Comparison of ENCODE assay signal across 8 mouse cellular contexts in the genomic region with DNA sequence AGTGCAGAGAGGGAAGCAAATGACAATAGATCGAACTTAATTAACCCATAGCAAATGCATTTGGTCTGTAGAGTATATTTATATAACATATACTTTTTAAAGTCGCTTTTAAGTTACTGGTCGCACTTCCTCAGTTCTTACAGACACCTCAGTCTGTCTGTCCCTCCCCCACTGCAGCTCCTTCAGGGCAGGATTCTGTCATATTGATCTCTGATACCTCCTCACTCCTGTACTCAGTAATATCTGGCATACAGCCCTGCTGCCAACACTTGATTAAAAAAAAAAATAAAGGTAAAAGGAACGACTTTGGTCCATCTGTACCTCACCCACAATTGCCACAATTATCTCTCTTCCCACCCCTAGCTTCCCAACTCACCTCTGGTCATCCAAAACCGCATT. TPM values are rescaled to one million over a fixed set of nuclear protein-coding genes. Genes with fewer than 3 reads are reported as not detected.
DNase-seq lines count a peak whose midpoint lies in the region; ATAC-seq and TF ChIP-seq lines count a peak whose summit lies in the region.

No protein-coding gene starts in this region.

- no peaks in the 10 kb centered on the region for H3K27me3 ChIP-seq in kidney, adult 2 months (replicated peaks; ENCODE audit: control insufficient read depth, insufficient read depth, low read length)
- 0 out of 2 replicates have a peak, but pooled peaks cover 8% of the 10 kb centered on the region for H3K27me3 ChIP-seq in hindbrain, embryonic 13.5 days
- no peaks in the 10 kb centered on the region for H3K27me3 ChIP-seq in midbrain, embryonic 12.5 days

- no peak for TF ChIP-seq CTCF in kidney, adult 2 months (conservative IDR thresholded peaks at IDR 0.05; ENCODE audit: insufficient read depth, insufficient read length, low read depth, low read length)
- no peak for TF ChIP-seq CTCF in bone marrow macrophage, adult 2 months (IDR thresholded peaks at IDR 0.05; ENCODE audit: low read depth, low read length)

- peak overlapping the region; percentile 71 for H3K4me2 ChIP-seq in hindbrain, embryonic 13.5 days
- H3K4me2 ChIP-seq in midbrain, embryonic 12.5 days (replicated peaks), result peak overlapping the region; percentile 70

- H3K36me3 ChIP-seq in kidney, adult 2 months (ENCODE audit: control insufficient read depth, insufficient read depth, low read length), result no peaks in the 10 kb centered on the region; the same call in 1 of the 2 replicates
- H3K36me3 ChIP-seq in hindbrain, embryonic 13.5 days, result peaks cover 39% of the 10 kb centered on the region
- H3K36me3 ChIP-seq in midbrain, embryonic 12.5 days, result peaks cover 32% of the 10 kb centered on the region

- peaks cover 11% of the 10 kb centered on the region; the same call in 1 of the 2 replicates for H3K4me1 ChIP-seq in kidney, adult 2 months (ENCODE audit: control insufficient read depth, insufficient read depth, low read length)
- H3K4me1 ChIP-seq in bone marrow macrophage, adult 2 months (ENCODE audit: control insufficient read depth, insufficient read depth, low read length), result peaks cover 20% of the 10 kb centered on the region
- H3K4me1 ChIP-seq in hindbrain, embryonic 13.5 days (replicated peaks), result peaks cover 21% of the 10 kb centered on the region
- H3K4me1 ChIP-seq in midbrain, embryonic 12.5 days, result peaks cover 12% of the 10 kb centered on the region

- no peak for DNase-seq in kidney, adult 2 months
- no peak for DNase-seq in kidney, postnatal 25 days
- no peak for DNase-seq in right cerebral cortex, adult 18-20 months
- no peak for DNase-seq in urinary bladder, postnatal 25 days (ENCODE audit: low spot score)

- peak overlapping the region; percentile 97 for H3K4me3 ChIP-seq in kidney, adult 2 months (ENCODE audit: insufficient read depth, low read depth, low read length)
- H3K4me3 ChIP-seq in bone marrow macrophage, adult 2 months (ENCODE audit: insufficient read depth, low read length), result peak overlapping the region; percentile 79
- peak overlapping the region; percentile 47 for H3K4me3 ChIP-seq in hindbrain, embryonic 13.5 days
- peak overlapping the region; percentile 46 for H3K4me3 ChIP-seq in midbrain, embryonic 12.5 days

- ATAC-seq in hindbrain, embryonic 13.5 days (ENCODE audit: low FRiP score), result no peak
- no peak for ATAC-seq in midbrain, embryonic 12.5 days (ENCODE audit: low FRiP score, low read depth)
- ATAC-seq in erythroid progenitor cell, adult 5-6 weeks (replicated peaks; ENCODE audit: low FRiP score, poor library complexity, severe bottlenecking), result no peak

- H3K9ac ChIP-seq in hindbrain, embryonic 13.5 days, result peak overlapping the region; percentile 77
- H3K9ac ChIP-seq in midbrain, embryonic 12.5 days (replicated peaks), result peak overlapping the region; percentile 63; the same call in 1 of the 2 replicates

- H3K9me3 ChIP-seq in hindbrain, embryonic 13.5 days, result no peaks in the 10 kb centered on the region
- H3K9me3 ChIP-seq in midbrain, embryonic 12.5 days, result no peaks in the 10 kb centered on the region

- H3K27ac ChIP-seq in kidney, adult 2 months (ENCODE audit: insufficient read depth, low read depth, low read length), result no peak overlapping the region
- H3K27ac ChIP-seq in bone marrow macrophage, adult 2 months (ENCODE audit: insufficient read depth, low read depth, low read length), result no peak overlapping the region
- H3K27ac ChIP-seq in hindbrain, embryonic 13.5 days, result no peak overlapping the region
- no peak overlapping the region for H3K27ac ChIP-seq in midbrain, embryonic 12.5 days (replicated peaks)

- no peak for TF ChIP-seq POLR2A in kidney, adult 2 months (IDR thresholded peaks at IDR 0.05; ENCODE audit: low read depth, low read length)
- TF ChIP-seq POLR2A in bone marrow macrophage, adult 2 months (IDR thresholded peaks at IDR 0.05; ENCODE audit: borderline replicate concordance, low read depth, low read length), result no peak

- WGBS in kidney, adult 2 months, result 53% methylated on average over 5 of the region's 5 CpGs
- WGBS in hindbrain, embryonic 13.5 days, result 39% methylated on average over 5 of the region's 5 CpGs
- WGBS in midbrain, embryonic 12.5 days, result 37% methylated on average over 5 of the region's 5 CpGs

RNA-seq across cellular contexts. Expression of a gene that starts 0.8 kb away (rescaled TPM):
- 21.9 and 24.9 TPM in 2 replicates for polyA plus RNA-seq in kidney, adult 2 months (2012; rRNA removed)
- 19.3 and 21.9 TPM in 2 replicates for polyA plus RNA-seq in bone marrow macrophage, adult 2 months (2012; ENCODE audit: insufficient read depth, insufficient read length, missing spikeins)
- polyA plus RNA-seq in hindbrain, embryonic 13.5 days (2015; fragmentation: Nextera tagmentation; extraction: Ambion mirVana), result 15.7 and 20.4 TPM in 2 replicates
- polyA plus RNA-seq in midbrain, embryonic 12.5 days (2016; fragmentation: Nextera tagmentation; extraction: Ambion mirVana), result 6.4 and 6.7 TPM in 2 replicates
- 11.7 and 19.8 TPM in 2 replicates for total RNA-seq in erythroid progenitor cell, adult 5-6 weeks (2015; ENCODE audit: low replicate concordance)
- total RNA-seq in erythroid progenitor cell, adult 5-6 weeks (2017; ENCODE audit: low replicate concordance), result 3.3 and 14.8 TPM in 2 replicates

RNA-seq across cellular contexts. Expression of a gene that starts 6.4 kb away (rescaled TPM):
- polyA plus RNA-seq in kidney, adult 2 months (2012; rRNA removed), result 60.5 and 77.5 TPM in 2 replicates
- polyA plus RNA-seq in bone marrow macrophage, adult 2 months (2012; ENCODE audit: insufficient read depth, insufficient read length, missing spikeins), result 382 and 397 TPM in 2 replicates
- 188 TPM in 2 replicates for polyA plus RNA-seq in hindbrain, embryonic 13.5 days (2015; fragmentation: Nextera tagmentation; extraction: Ambion mirVana)
- polyA plus RNA-seq in midbrain, embryonic 12.5 days (2016; fragmentation: Nextera tagmentation; extraction: Ambion mirVana), result 122 and 127 TPM in 2 replicates
- total RNA-seq in erythroid progenitor cell, adult 5-6 weeks (2015; ENCODE audit: low replicate concordance), result 287 and 391 TPM in 2 replicates
- total RNA-seq in erythroid progenitor cell, adult 5-6 weeks (2017; ENCODE audit: low replicate concordance), result 37.7 and 64.8 TPM in 2 replicates

RNA-seq across cellular contexts. Expression of a gene that starts 6.6 kb away (rescaled TPM):
- polyA plus RNA-seq in kidney, adult 2 months (2012; rRNA removed), result 53.1 and 60.2 TPM in 2 replicates
- 219 and 291 TPM in 2 replicates for polyA plus RNA-seq in bone marrow macrophage, adult 2 months (2012; ENCODE audit: insufficient read depth, insufficient read length, missing spikeins)
- 198 and 215 TPM in 2 replicates for polyA plus RNA-seq in hindbrain, embryonic 13.5 days (2015; fragmentation: Nextera tagmentation; extraction: Ambion mirVana)
- polyA plus RNA-seq in midbrain, embryonic 12.5 days (2016; fragmentation: Nextera tagmentation; extraction: Ambion mirVana), result 192 and 215 TPM in 2 replicates
- 112 and 141 TPM in 2 replicates for total RNA-seq in erythroid progenitor cell, adult 5-6 weeks (2015; ENCODE audit: low replicate concordance)
- 45.1 and 109 TPM in 2 replicates for total RNA-seq in erythroid progenitor cell, adult 5-6 weeks (2017; ENCODE audit: low replicate concordance)

RNA-seq across cellular contexts. Expression of a gene that starts 7.2 kb away (rescaled TPM):
- polyA plus RNA-seq in kidney, adult 2 months (2012; rRNA removed), result 27.0 and 27.6 TPM in 2 replicates
- polyA plus RNA-seq in bone marrow macrophage, adult 2 months (2012; ENCODE audit: insufficient read depth, insufficient read length, missing spikeins), result 38.5 and 45.6 TPM in 2 replicates
- polyA plus RNA-seq in hindbrain, embryonic 13.5 days (2015; fragmentation: Nextera tagmentation; extraction: Ambion mirVana), result 18.8 and 20.8 TPM in 2 replicates
- polyA plus RNA-seq in midbrain, embryonic 12.5 days (2016; fragmentation: Nextera tagmentation; extraction: Ambion mirVana), result 20.0 and 20.5 TPM in 2 replicates
- total RNA-seq in erythroid progenitor cell, adult 5-6 weeks (2015; ENCODE audit: low replicate concordance), result 20.2 and 22.2 TPM in 2 replicates
- 31.8 and 34.7 TPM in 2 replicates for total RNA-seq in erythroid progenitor cell, adult 5-6 weeks (2017; ENCODE audit: low replicate concordance)

RNA-seq across cellular contexts. Expression of a gene that starts 8.9 kb away (rescaled TPM):
- 115 and 116 TPM in 2 replicates for polyA plus RNA-seq in kidney, adult 2 months (2012; rRNA removed)
- polyA plus RNA-seq in bone marrow macrophage, adult 2 months (2012; ENCODE audit: insufficient read depth, insufficient read length, missing spikeins), result not detected in 2 replicates
- 0.40 and 0.54 TPM in 2 replicates for polyA plus RNA-seq in hindbrain, embryonic 13.5 days (2015; fragmentation: Nextera tagmentation; extraction: Ambion mirVana)
- polyA plus RNA-seq in midbrain, embryonic 12.5 days (2016; fragmentation: Nextera tagmentation; extraction: Ambion mirVana), result 0.24 TPM in 1 of 2 replicates, not detected in the other
- total RNA-seq in erythroid progenitor cell, adult 5-6 weeks (2015; ENCODE audit: low replicate concordance), result not detected in 2 replicates
- not detected in 2 replicates for total RNA-seq in erythroid progenitor cell, adult 5-6 weeks (2017; ENCODE audit: low replicate concordance)

Comparison
In these comparisons a context has a peak if more than half of its experiments do, and no peak if none do; other contexts are left out.
1. H3K4me3 ChIP-seq: peak in every context shown above with its lines; median percentile 97 in kidney, adult 2 months; 79 in bone marrow macrophage, adult 2 months; 47 in hindbrain, embryonic 13.5 days; 46 in midbrain, embryonic 12.5 days.